Mouse (Mus musculus) erythroblast, embryonic 14.5 days (primary cell): ENCODE measurements around the gene A630023A22Rik. TPM values are rescaled to one million over a fixed set of nuclear protein-coding genes. Genes with fewer than 3 reads are reported as not detected.

Source experiments
- H3K27me3 ChIP-seq: 2 replicates; pipeline ENCODE4 v1.6.1; 2012; ENCODE audit warnings: inconsistent platforms; ENCODE audit not compliant: control insufficient read depth
- H3K36me3 ChIP-seq: 2 replicates; pipeline ENCODE4 v1.6.1; 2012; ENCODE audit warnings: mild to moderate bottlenecking, inconsistent platforms; ENCODE audit not compliant: control insufficient read depth
- H3K4me1 ChIP-seq: 2 replicates; pipeline ENCODE4 v1.6.1; 2012; ENCODE audit warnings: inconsistent platforms; ENCODE audit not compliant: control insufficient read depth
- H3K4me3 ChIP-seq: replicated peaks from 2 replicates; pipeline ENCODE3; 2012; ENCODE audit warnings: moderate library complexity, mild to moderate bottlenecking, inconsistent platforms
- H3K9me3 ChIP-seq: 2 replicates; pipeline ENCODE4 v1.6.1; 2012; ENCODE audit warnings: low read length, inconsistent platforms, mixed read lengths; ENCODE audit not compliant: control insufficient read depth
- GATA1 ChIP-seq: IDR thresholded peaks from 2 replicates; pipeline ENCODE4 v1.6.1; 2012; ENCODE audit warnings: low read length, inconsistent platforms, mixed read lengths
- TAL1 ChIP-seq: IDR thresholded peaks from 3 replicates; pipeline ENCODE4 v1.6.1; 2012; ENCODE audit warnings: low read length, inconsistent platforms, mixed read lengths
- polyA plus RNA-seq: library from polyadenylated mRNA; stranded (reverse); fragments of >175 nt; gene quantifications from 2 replicates; pipeline ENCODE4 v1.2.3, GENCODE M21; 2012

Gene A630023A22Rik
- polyA plus RNA-seq, 1 experiment: not detected

- H3K36me3 ChIP-seq: no peaks in the 10 kb centered on the region
- no peak overlapping the region for H3K4me3 ChIP-seq
- H3K27me3 ChIP-seq: no peaks in the 10 kb centered on the region
- no peaks in the 10 kb centered on the region for H3K4me1 ChIP-seq
- no peaks in the 10 kb centered on the region for H3K9me3 ChIP-seq
- TF ChIP-seq GATA1: no peak
- TF ChIP-seq TAL1: no peak
These were observed 17.7 kb upstream of the A630023A22Rik start for GRCm38 (mm10) chr14:34120016-34120910.

DNA sequence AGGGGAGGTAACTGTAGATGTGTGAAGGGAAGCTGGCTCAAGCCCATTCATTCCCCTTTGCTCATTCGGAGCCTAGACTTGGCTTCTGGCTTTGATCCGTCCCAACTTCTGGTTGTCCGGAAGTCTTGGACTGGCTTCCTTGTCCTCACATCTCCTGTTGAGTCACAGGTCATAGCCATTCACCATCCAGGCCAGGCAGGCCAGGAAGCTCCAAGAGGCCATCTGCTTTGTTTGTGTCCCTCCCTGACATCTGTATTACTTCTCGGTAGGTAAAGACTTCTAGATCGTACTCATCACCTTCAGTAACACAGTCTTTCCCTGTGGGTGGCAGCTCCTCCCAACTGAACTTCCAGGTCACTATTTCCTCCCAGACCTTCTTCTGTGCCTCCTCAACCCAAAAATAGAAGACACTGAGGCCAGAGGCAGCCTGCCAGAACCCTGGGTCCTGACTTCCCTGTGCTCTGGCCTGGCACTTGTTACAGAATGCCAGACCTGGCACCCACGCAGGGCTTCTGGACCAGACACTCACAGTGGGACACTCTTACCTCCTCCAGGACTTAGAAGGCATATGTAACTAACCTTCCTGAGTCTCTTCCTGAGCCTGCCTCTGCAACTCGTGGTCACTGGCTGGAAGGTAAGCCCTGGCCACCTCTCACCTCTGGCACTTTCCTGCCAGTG is 16.6 kb upstream of the A630023A22Rik start:
- TF ChIP-seq GATA1 (no peak), TAL1 (no peak)
- H3K4me3 ChIP-seq: no peak overlapping the region
- H3K4me1 ChIP-seq: no peaks in the 10 kb centered on the region
- no peaks in the 10 kb centered on the region for H3K36me3 ChIP-seq
- no peaks in the 10 kb centered on the region for H3K9me3 ChIP-seq
- no peaks in the 10 kb centered on the region for H3K27me3 ChIP-seq

- no peak for TF ChIP-seq TAL1
- TF ChIP-seq GATA1: no peak
- Histone ChIP-seq H3K9me3 (no peaks in the 10 kb centered on the region), H3K4me1 (no peaks in the 10 kb centered on the region), H3K4me3 (no peak overlapping the region), H3K27me3 (no peaks in the 10 kb centered on the region), H3K36me3 (no peaks in the 10 kb centered on the region)
These were observed 11.8 kb upstream of the A630023A22Rik start for GRCm38 (mm10) chr14:34114311-34114710.

- Histone ChIP-seq H3K36me3 (no peaks in the 10 kb centered on the region), H3K27me3 (no peaks in the 10 kb centered on the region), H3K4me3 (no peak overlapping the region), H3K4me1 (no peaks in the 10 kb centered on the region), H3K9me3 (no peaks in the 10 kb centered on the region)
- TF ChIP-seq TAL1 (no peak), GATA1 (no peak)
These were observed 5.0 kb upstream of the A630023A22Rik start for GRCm38 (mm10) chr14:34107594-34107993.

GRCm38 (mm10) chr14:34106389-34107062 is 4.0 kb upstream of the A630023A22Rik start:
- Histone ChIP-seq H3K27me3 (no peaks in the 10 kb centered on the region), H3K4me1 (no peaks in the 10 kb centered on the region), H3K36me3 (no peaks in the 10 kb centered on the region), H3K9me3 (no peaks in the 10 kb centered on the region), H3K4me3 (no peak overlapping the region)
- no peak for TF ChIP-seq GATA1
- TF ChIP-seq TAL1: no peak

- TF ChIP-seq TAL1 (no peak), GATA1 (no peak)
- no peak overlapping the region for H3K4me3 ChIP-seq
- no peaks in the 10 kb centered on the region for H3K36me3 ChIP-seq
- H3K27me3 ChIP-seq: no peaks in the 10 kb centered on the region
- H3K9me3 ChIP-seq: no peaks in the 10 kb centered on the region
- H3K4me1 ChIP-seq: no peaks in the 10 kb centered on the region
These were observed 2.3 kb upstream of the A630023A22Rik start for GRCm38 (mm10) chr14:34104892-34105291.

DNA sequence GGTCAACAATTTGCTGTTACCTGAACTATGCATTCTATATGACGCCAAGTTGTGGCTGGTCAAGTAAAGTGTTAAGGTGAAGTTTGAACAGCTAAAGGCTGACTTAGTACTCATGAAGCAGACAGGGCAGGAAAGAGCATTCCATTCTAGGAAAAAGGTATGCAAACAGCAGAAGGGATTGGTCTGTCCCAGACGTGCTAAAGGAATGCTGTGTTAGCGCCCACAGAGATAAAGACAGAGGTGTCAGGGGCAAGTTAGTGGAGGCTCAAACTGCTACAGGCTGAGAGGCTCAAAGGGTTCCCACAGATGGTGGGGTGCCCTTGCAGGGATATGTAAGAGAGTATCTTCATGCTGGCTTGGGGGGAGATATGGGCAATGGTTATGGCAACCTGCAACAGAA is 1.3 kb upstream of the A630023A22Rik start:
- Histone ChIP-seq H3K36me3 (no peaks in the 10 kb centered on the region), H3K4me3 (no peak overlapping the region), H3K27me3 (no peaks in the 10 kb centered on the region), H3K9me3 (no peaks in the 10 kb centered on the region), H3K4me1 (no peaks in the 10 kb centered on the region)
- TF ChIP-seq TAL1 (no peak), GATA1 (no peak)

- TF ChIP-seq TAL1 (no peak), GATA1 (no peak)
- H3K9me3 ChIP-seq: no peaks in the 10 kb centered on the region
These were observed 6.4 kb downstream of the A630023A22Rik start for GRCm38 (mm10) chr14:34096161-34096560.

GRCm38 (mm10) chr14:34092856-34093255 is 9.7 kb downstream of the A630023A22Rik start:
- Histone ChIP-seq H3K9me3 (no peaks in the 10 kb centered on the region), H3K4me1 (no peaks in the 10 kb centered on the region), H3K27me3 (no peaks in the 10 kb centered on the region), H3K4me3 (no peak overlapping the region), H3K36me3 (no peaks in the 10 kb centered on the region)
- TF ChIP-seq GATA1 (no peak), TAL1 (no peak)

More at GRCm38 (mm10) chr14:34096161-34096560, 6.4 kb downstream of the A630023A22Rik start:
- Histone ChIP-seq H3K27me3 (no peaks in the 10 kb centered on the region), H3K4me1 (no peaks in the 10 kb centered on the region), H3K36me3 (no peaks in the 10 kb centered on the region), H3K4me3 (no peak overlapping the region)
